Mouse (Mus musculus) T-cell, adult 2 months (primary cell): ENCODE results near the gene Kcnj11.
A peak's percentile ranks its signal among the peaks of the same experiment; 100 is the strongest.

Experiments used
- DNase-seq: peaks from one replicate; pipeline ENCODE4 v3.0.0; 2022; ENCODE audit warnings: low spot score

Kcnj11 gene

GRCm38 (mm10) chr7:46104256-46104915 is 3.8 kb upstream of the Kcnj11 start:
- DNase-seq, result no peak

GRCm38 (mm10) chr7:46103771-46104170 is 3.2 kb upstream of the Kcnj11 start:
- DNase-seq, result no peak

- DNase-seq, result no peak
Measured at GRCm38 (mm10) chr7:46103075-46103591, 2.6 kb upstream of the Kcnj11 start.

GRCm38 (mm10) chr7:46099682-46100081 is 882 bp downstream of the Kcnj11 start:
- no peak for DNase-seq

- DNase-seq, result no peak
Measured at GRCm38 (mm10) chr7:46098919-46099286, 1.7 kb downstream of the Kcnj11 start.

GRCm38 (mm10) chr7:46098221-46098918 is 2.2 kb downstream of the Kcnj11 start:
- DNase-seq, result no peak

GRCm38 (mm10) chr7:46097319-46097783 is 3.2 kb downstream of the Kcnj11 start:
- no peak for DNase-seq

GRCm38 (mm10) chr7:46096136-46096535 is 4.4 kb downstream of the Kcnj11 start:
- DNase-seq, result peak; percentile 39

GRCm38 (mm10) chr7:46092803-46093202 is 7.8 kb downstream of the Kcnj11 start:
- no peak for DNase-seq

GRCm38 (mm10) chr7:46088241-46088640 is 12.3 kb downstream of the Kcnj11 start:
- DNase-seq, result no peak

- DNase-seq, result no peak
Measured at GRCm38 (mm10) chr7:46086378-46086777, 14.2 kb downstream of the Kcnj11 start.

GRCm38 (mm10) chr7:46084839-46085513 is 15.6 kb downstream of the Kcnj11 start:
- DNase-seq, result no peak

GRCm38 (mm10) chr7:46084024-46084423 is 16.5 kb downstream of the Kcnj11 start:
- DNase-seq, result no peak

GRCm38 (mm10) chr7:46077675-46078074 is 22.9 kb downstream of the Kcnj11 start:
- DNase-seq, result no peak

GRCm38 (mm10) chr7:46076844-46077243 is 23.7 kb downstream of the Kcnj11 start:
- DNase-seq, result no peak

GRCm38 (mm10) chr7:46068831-46069230 is 31.7 kb downstream of the Kcnj11 start:
- no peak for DNase-seq

- DNase-seq, result no peak
Measured at GRCm38 (mm10) chr7:46063296-46063695, 37.3 kb downstream of the Kcnj11 start.

- DNase-seq, result no peak
Measured at GRCm38 (mm10) chr7:46061614-46062013, 39.0 kb downstream of the Kcnj11 start.

- DNase-seq, result no peak
Measured at GRCm38 (mm10) chr7:46060688-46061087, 39.9 kb downstream of the Kcnj11 start.

- DNase-seq, result peak; percentile 55
Measured at GRCm38 (mm10) chr7:46058882-46059281, 41.7 kb downstream of the Kcnj11 start.

GRCm38 (mm10) chr7:46053566-46053965 is 47.0 kb downstream of the Kcnj11 start:
- DNase-seq, result no peak

GRCm38 (mm10) chr7:46052161-46052821 is 48.3 kb downstream of the Kcnj11 start:
- no peak for DNase-seq
